ENCODE assay signal across 19 mouse cellular contexts in genomic region chr9:72618037-72618436, GRCm38 (mm10).
"Had no signal": no experiment of that assay in that cellular context is flagged by ENCODE, and none has a peak within 500 bp of the region (broad histone marks: within the 10 kb centered on the region; RNA-seq: fewer than 3 reads in every experiment).

No protein-coding gene starts in this region.

- H3K4me3 ChIP-seq: midbrain, embryonic 10.5 days; midbrain, embryonic 12.5 days; myocyte; neural tube, embryonic 13.5 days; neural tube, embryonic 15.5 days had no signal

- DNase-seq: lung, adult 18-20 months; lung, embryonic 14.5 days; lung, postnatal 10 days; lung, postnatal 4 days; midbrain, embryonic 14.5 days; retina, postnatal 1 day; right cerebral cortex, adult 18-20 months; right cerebral cortex, postnatal 25 days; right cerebral cortex, postnatal 4 days; spleen, adult 18-20 months; thymus, adult 18-20 months; thymus, postnatal 25 days; thymus, postnatal 4 days had no signal

- H3K9ac ChIP-seq: lung, embryonic 14.5 days; midbrain, embryonic 12.5 days; neural tube, embryonic 13.5 days; neural tube, embryonic 15.5 days had no signal

- ATAC-seq: midbrain, embryonic 16.5 days had no signal

- H3K27ac ChIP-seq: midbrain, embryonic 10.5 days; midbrain, embryonic 12.5 days; neural tube, embryonic 13.5 days; neural tube, embryonic 15.5 days had no signal

- H3K27me3 ChIP-seq: midbrain, embryonic 12.5 days; neural tube, embryonic 13.5 days; neural tube, embryonic 15.5 days had no signal

- H3K9me3 ChIP-seq: midbrain, embryonic 10.5 days; midbrain, embryonic 12.5 days; neural tube, embryonic 13.5 days; neural tube, embryonic 15.5 days had no signal

- H3K4me1 ChIP-seq: midbrain, embryonic 12.5 days; neural tube, embryonic 13.5 days; neural tube, embryonic 15.5 days had no signal
